Mouse (Mus musculus) adrenal gland, postnatal 36 days (tissue): ENCODE measurements at regions not wholly inside any gene's neighbourhood (a gene's known extent, or its start where the extent isn't known, plus 50 kb on each side); places are given as distances from the start of the nearest gene placed in this dataset.
"Not testable (repeated sequence)": the region's sequence is repeated elsewhere in the genome, so short reads cannot be mapped to it uniquely, and the experiment has no call there.

ENCODE experiments used
- DNase-seq, 2 experiments: peaks; one replicate each; pipeline ENCODE4 v3.0.0; 2021; ENCODE audit warnings: mixed read lengths in 1 of 2

GRCm38 (mm10) chr13:85988633-85989032 is 58.1 kb downstream of the Cox7c start:
- no peak for DNase-seq

- no peak for DNase-seq
These were observed 64.6 kb downstream of the Cox7c start for GRCm38 (mm10) chr13:85982089-85982488.

GRCm38 (mm10) chr13:85964005-85964404 is 82.7 kb downstream of the Cox7c start:
- not testable (repeated sequence) for DNase-seq

GRCm38 (mm10) chr13:85955284-85955683 is 91.4 kb downstream of the Cox7c start:
- DNase-seq: no peak

- no peak for DNase-seq
These were observed 93.8 kb downstream of the Cox7c start for GRCm38 (mm10) chr13:85952896-85953295.

GRCm38 (mm10) chr13:85926825-85927737 is 119.6 kb downstream of the Cox7c start:
- DNase-seq: no peak

GRCm38 (mm10) chr13:85926323-85926722 is 120.4 kb downstream of the Cox7c start:
- no peak for DNase-seq

- no peak for DNase-seq
These were observed 124.0 kb downstream of the Cox7c start for GRCm38 (mm10) chr13:85922696-85923095.

- peak; percentile 34 to 45 for DNase-seq
These were observed 144.9 kb downstream of the Cox7c start for GRCm38 (mm10) chr13:85901796-85902195.

GRCm38 (mm10) chr13:85897656-85898055 is 149.0 kb downstream of the Cox7c start:
- peak; percentile 22 to 36 for DNase-seq

GRCm38 (mm10) chr13:85895141-85895540 is 151.6 kb downstream of the Cox7c start:
- DNase-seq: no peak

GRCm38 (mm10) chr13:85889846-85890245 is 156.9 kb downstream of the Cox7c start:
- not testable (repeated sequence) for DNase-seq

GRCm38 (mm10) chr13:85882817-85883216 is 163.9 kb downstream of the Cox7c start:
- no peak for DNase-seq

GRCm38 (mm10) chr13:85863745-85864144 is 183.0 kb downstream of the Cox7c start:
- no peak for DNase-seq

GRCm38 (mm10) chr13:85848276-85848675 is 198.4 kb downstream of the Cox7c start:
- peak in 1 of 2 experiments; percentile 7 for DNase-seq

- no peak for DNase-seq
These were observed 216.8 kb downstream of the Cox7c start for GRCm38 (mm10) chr13:85829894-85830293.
